Mouse (Mus musculus): ENCODE results near the gene Gm13124. TPM values are rescaled to one million over a fixed set of nuclear protein-coding genes. Genes with fewer than 3 reads are reported as not detected.

Gene Gm13124
- polyA plus RNA-seq (2014; fragmentation: Illumina TruSeq; extraction: RNeasy Lipid Tissue Mini Kit (QIAGEN cat#74804); ENCODE audit: low read depth, low replicate concordance) = 0.17 TPM

DNA sequence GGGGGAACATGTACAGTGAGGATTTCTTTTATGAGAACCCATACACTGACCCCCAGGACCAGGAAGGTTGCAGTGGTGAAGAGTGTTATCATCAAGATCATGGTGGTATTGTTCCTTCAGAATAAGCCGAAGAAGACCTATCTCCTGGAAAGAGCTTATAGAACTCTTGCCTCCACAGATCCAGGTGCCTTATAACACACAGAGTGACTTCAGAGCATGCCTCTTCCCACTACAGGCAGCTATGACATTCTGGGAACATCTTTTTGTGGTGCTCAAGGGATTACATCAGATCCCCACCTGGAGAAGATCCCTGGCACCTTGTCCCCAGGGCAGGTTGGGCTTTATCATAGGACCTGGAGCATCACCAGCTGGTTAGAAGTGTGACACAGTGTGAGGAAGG, at the start of gene Gm13124:
Gene Gm13124, minus strand, starts transcription at position 101 of the 400 bp plus-strand sequence.

DNA sequence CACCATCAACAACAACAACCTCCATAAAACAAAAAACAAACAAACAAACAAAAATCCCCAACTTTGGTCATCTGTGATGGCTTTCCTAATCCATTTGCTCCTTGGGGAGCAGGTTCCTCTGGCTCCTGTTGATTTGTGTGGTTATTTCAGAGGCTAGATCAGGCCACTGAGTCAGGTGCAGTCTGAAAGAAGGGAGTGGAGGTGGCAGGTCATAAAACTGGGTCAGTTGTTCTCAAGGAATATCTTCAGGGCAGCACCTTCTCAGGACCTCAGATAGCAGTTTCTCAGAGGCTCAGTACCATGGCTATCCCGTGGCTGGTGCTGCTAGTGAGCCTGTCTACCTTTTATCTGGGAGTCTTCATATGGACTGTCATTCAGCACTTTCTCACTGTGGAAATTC, 48.5 kb upstream of the Gm13124 start, which contains the start of gene Aadacl4:
Gene Aadacl4, plus strand, starts transcription at position 301 of the 400 bp plus-strand sequence.

DNA sequence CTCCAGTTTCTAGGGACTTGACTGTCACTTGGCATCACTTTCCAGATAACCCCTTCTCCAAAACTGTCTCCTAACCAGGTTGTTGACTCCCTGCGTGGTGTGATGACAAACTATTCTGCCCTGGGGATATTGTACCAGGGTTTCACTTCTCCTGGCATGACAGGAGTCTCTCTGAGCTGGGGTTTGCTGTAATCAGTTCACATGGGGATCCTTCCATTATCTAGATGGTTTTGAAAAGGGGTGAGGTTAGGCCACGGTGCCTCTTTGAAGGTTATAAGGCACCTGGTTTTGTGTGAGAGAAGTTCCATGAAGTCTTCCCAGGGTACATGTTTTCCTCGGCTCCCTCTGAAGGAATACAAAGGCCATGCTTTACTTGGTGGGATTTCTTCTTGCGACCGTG, 45.4 kb downstream of the Gm13124 start, which contains the start of gene 9430007A20Rik:
Gene 9430007A20Rik, plus strand, starts transcription at position 301 of the 400 bp plus-strand sequence.

Other genes with a start within 250 kb of the Gm13124 start
- gene Gm13128, start 234.9 kb downstream of the Gm13124 start, polyA plus RNA-seq (2014; fragmentation: Illumina TruSeq; extraction: RNeasy Lipid Tissue Mini Kit (QIAGEN cat#74804); ENCODE audit: low read depth, low replicate concordance) = not detected
- not detected for gene Gm13119, start 207.2 kb downstream of the Gm13124 start, polyA plus RNA-seq (2014; fragmentation: Illumina TruSeq; extraction: RNeasy Lipid Tissue Mini Kit (QIAGEN cat#74804); ENCODE audit: low read depth, low replicate concordance)
- gene Pramef20, start 187.2 kb downstream of the Gm13124 start, polyA plus RNA-seq (2014; fragmentation: Illumina TruSeq; extraction: RNeasy Lipid Tissue Mini Kit (QIAGEN cat#74804); ENCODE audit: low read depth, low replicate concordance) = not detected
- gene Pramef12, start 156.7 kb downstream of the Gm13124 start, polyA plus RNA-seq (2014; fragmentation: Illumina TruSeq; extraction: RNeasy Lipid Tissue Mini Kit (QIAGEN cat#74804); ENCODE audit: low read depth, low replicate concordance) = 2.6 TPM
- gene 1700012P22Rik, start 126.4 kb downstream of the Gm13124 start, polyA plus RNA-seq (2014; fragmentation: Illumina TruSeq; extraction: RNeasy Lipid Tissue Mini Kit (QIAGEN cat#74804); ENCODE audit: low read depth, low replicate concordance) = 82.9 TPM
- not detected for gene Gm9944, start 111.8 kb downstream of the Gm13124 start, polyA plus RNA-seq (2014; fragmentation: Illumina TruSeq; extraction: RNeasy Lipid Tissue Mini Kit (QIAGEN cat#74804); ENCODE audit: low read depth, low replicate concordance)
- gene Aadacl3, start 101.4 kb downstream of the Gm13124 start, polyA plus RNA-seq (2014; fragmentation: Illumina TruSeq; extraction: RNeasy Lipid Tissue Mini Kit (QIAGEN cat#74804); ENCODE audit: low read depth, low replicate concordance) = not detected
- not detected for gene 9430007A20Rik, start 45.3 kb downstream of the Gm13124 start, polyA plus RNA-seq (2014; fragmentation: Illumina TruSeq; extraction: RNeasy Lipid Tissue Mini Kit (QIAGEN cat#74804); ENCODE audit: low read depth, low replicate concordance)
- gene Aadacl4, start 48.6 kb upstream of the Gm13124 start, polyA plus RNA-seq (2014; fragmentation: Illumina TruSeq; extraction: RNeasy Lipid Tissue Mini Kit (QIAGEN cat#74804); ENCODE audit: low read depth, low replicate concordance) = not detected
- gene Gm436, start 121.2 kb upstream of the Gm13124 start, polyA plus RNA-seq (2014; fragmentation: Illumina TruSeq; extraction: RNeasy Lipid Tissue Mini Kit (QIAGEN cat#74804); ENCODE audit: low read depth, low replicate concordance) = not detected
- not detected for gene Gm13178, start 156.3 kb upstream of the Gm13124 start, polyA plus RNA-seq (2014; fragmentation: Illumina TruSeq; extraction: RNeasy Lipid Tissue Mini Kit (QIAGEN cat#74804); ENCODE audit: low read depth, low replicate concordance)
- 0.14 TPM for gene Gm438, start 221.4 kb upstream of the Gm13124 start, polyA plus RNA-seq (2014; fragmentation: Illumina TruSeq; extraction: RNeasy Lipid Tissue Mini Kit (QIAGEN cat#74804); ENCODE audit: low read depth, low replicate concordance)